Mouse (Mus musculus) cerebellum, adult 2 months (tissue): ENCODE measurements at regions not wholly inside any gene's neighbourhood (a gene's known extent, or its start where the extent isn't known, plus 50 kb on each side); places are given as distances from the start of the nearest gene placed in this dataset.

Experiments used
- DNase-seq, 2 experiments: peaks; one replicate each; pipeline ENCODE4 v3.0.0; 2021
- H3K27ac ChIP-seq: fragments of 200-500 bp; 2 replicates; pipeline ENCODE4 v1.5.1; 2012; ENCODE audit warnings: low read length, control low read depth, inconsistent platforms; ENCODE audit not compliant: insufficient read depth
- H3K27me3 ChIP-seq: fragments of 200-500 bp; 2 replicates; pipeline ENCODE4 v1.6.1; 2012; ENCODE audit warnings: inconsistent platforms, mild to moderate bottlenecking, low read length, moderate library complexity; ENCODE audit not compliant: control insufficient read depth, insufficient read depth
- H3K4me1 ChIP-seq: fragments of 200-500 bp; 2 replicates; pipeline ENCODE4 v1.6.1; 2011; ENCODE audit warnings: low read length; ENCODE audit not compliant: control insufficient read depth, insufficient read depth
- H3K4me3 ChIP-seq: fragments of 200-500 bp; replicated peaks from 2 replicates; pipeline ENCODE3; 2011; ENCODE audit warnings: mild to moderate bottlenecking, low read depth, low read length, control low read depth; ENCODE audit not compliant: insufficient read depth
- CTCF ChIP-seq: fragments of 200-500 bp; IDR thresholded peaks from 2 replicates; pipeline ENCODE4 v1.5.1; 2011; ENCODE audit warnings: low read depth, mild to moderate bottlenecking, control low read depth, low read length, moderate library complexity, borderline replicate concordance; ENCODE audit not compliant: insufficient read depth
- POLR2A ChIP-seq: fragments of 200-500 bp; IDR thresholded peaks from 2 replicates; pipeline ENCODE4 v1.6.1; 2011; ENCODE audit warnings: low read length, control low read depth, borderline replicate concordance; ENCODE audit not compliant: insufficient read depth
- WGBS: fragments of 180-500 bp; shearing (Covaris S2); methylation state at CpG from one replicate; pipeline ENCODE4 v1.1.7; 2018; 5-methylcytosine and 5-hydroxymethylcytosine counted together

DNA sequence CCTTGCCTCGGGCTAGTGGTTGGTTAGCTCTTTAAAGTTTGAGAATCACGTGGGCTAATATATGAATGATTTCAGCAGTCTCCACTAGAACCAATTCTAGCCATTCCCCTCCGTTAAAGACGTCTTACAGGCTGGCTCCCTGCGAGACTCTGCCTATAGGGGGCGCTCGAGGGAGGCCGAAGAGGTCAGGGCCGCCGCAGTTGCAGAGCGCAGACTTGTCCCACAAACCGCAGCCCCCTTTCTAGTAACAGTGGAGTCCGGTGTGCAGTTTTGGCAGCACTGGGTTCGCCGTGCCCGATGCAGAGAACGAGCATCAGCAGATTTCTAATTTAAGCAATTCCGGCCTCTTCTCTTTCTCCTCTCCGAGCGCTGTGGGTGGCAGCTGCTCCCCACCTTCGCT, 52.6 kb upstream of the Cpsf6 start:
- WGBS, result 9% methylated on average over 21 of the region's 21 CpGs
- peak overlapping the region; percentile 42 for H3K4me3 ChIP-seq
- peak; percentile 58 to 71 for DNase-seq
- H3K27ac ChIP-seq, result no peak overlapping the region
- H3K27me3 ChIP-seq, result no peaks in the 10 kb centered on the region
- no peak for TF ChIP-seq POLR2A
- TF ChIP-seq CTCF, result peak; percentile 61; the same call in 1 of the 2 replicates
- peaks cover 2% of the 10 kb centered on the region; the same call in 1 of the 2 replicates for H3K4me1 ChIP-seq

DNA sequence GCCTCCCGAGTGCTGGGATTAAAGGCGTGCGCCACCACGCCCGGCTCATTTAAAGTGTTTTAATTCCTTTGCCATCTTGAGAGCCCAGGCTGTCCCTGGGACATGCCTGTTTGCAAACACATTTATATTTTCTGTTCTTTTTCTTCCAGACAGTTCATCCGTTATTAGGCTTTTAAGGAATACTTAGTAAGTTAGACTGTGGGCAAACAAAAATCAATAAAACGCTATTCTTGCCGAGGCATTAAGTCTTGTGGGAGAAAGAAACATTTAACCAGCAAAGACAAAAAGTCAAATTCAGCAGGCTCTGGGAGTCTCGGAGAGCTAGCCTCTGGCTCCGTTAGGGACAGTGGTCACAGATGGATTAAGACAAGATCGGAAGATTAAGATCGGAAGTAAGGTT, 52.0 kb upstream of the Cpsf6 start:
- H3K27me3 ChIP-seq, result no peaks in the 10 kb centered on the region
- WGBS, result 82% methylated on average over 12 of the region's 12 CpGs
- no peak overlapping the region for H3K4me3 ChIP-seq
- no peak overlapping the region for H3K27ac ChIP-seq
- DNase-seq, result no peak
- H3K4me1 ChIP-seq, result peaks cover 2% of the 10 kb centered on the region; the same call in 1 of the 2 replicates
- no peak for TF ChIP-seq POLR2A
- no peak for TF ChIP-seq CTCF

GRCm38 (mm10) chr10:117431086-117431619, 51.3 kb upstream of the Cpsf6 start:
- DNase-seq, result no peak
- WGBS, result 94% methylated on average over 3 of the region's 3 CpGs
- Histone ChIP-seq H3K27me3 (no peaks in the 10 kb centered on the region), H3K27ac (no peak overlapping the region), H3K4me1 (peaks cover 2% of the 10 kb centered on the region; the same call in 1 of the 2 replicates), H3K4me3 (no peak overlapping the region)
- TF ChIP-seq POLR2A (no peak), CTCF (no peak)

DNA sequence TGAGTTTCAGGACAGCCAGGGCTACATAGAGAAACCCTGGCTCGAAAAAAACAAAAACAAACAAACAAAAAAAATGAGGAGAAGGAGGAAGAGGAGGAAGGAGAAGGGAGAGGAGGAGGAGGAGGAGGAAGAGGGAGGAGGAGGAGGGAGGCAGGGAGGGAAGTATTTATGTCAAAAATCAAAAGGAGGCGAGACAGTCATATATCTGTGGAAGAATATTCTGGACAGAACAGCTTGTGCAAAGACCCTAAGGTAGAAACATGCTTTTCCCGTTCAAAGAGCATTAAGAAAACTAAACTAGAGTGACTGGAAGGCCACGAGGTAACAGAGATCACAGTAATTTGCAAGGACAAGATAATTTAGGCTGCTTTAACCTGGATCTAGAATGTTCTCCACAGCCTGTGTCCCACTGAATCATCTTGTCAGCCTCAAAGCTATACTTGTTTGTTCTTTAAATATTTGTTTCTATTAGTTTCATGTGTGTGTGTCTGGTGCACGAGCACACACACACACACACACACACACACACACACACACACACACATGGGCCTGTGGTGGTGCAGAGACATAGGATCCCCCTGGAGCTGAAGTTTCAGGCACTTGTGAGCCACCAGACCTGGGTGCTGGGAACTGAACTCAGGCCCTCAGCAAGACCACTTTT, 50.5 kb upstream of the Cpsf6 start:
- Histone ChIP-seq H3K4me3 (no peak overlapping the region), H3K27ac (no peak overlapping the region), H3K27me3 (no peaks in the 10 kb centered on the region), H3K4me1 (peaks cover 2% of the 10 kb centered on the region; the same call in 1 of the 2 replicates)
- no peak for DNase-seq
- TF ChIP-seq POLR2A, result no peak
- TF ChIP-seq CTCF, result no peak
- WGBS, result 86% methylated on average over 5 of the region's 5 CpGs

- Histone ChIP-seq H3K27ac (no peak overlapping the region), H3K4me1 (peaks cover 2% of the 10 kb centered on the region; the same call in 1 of the 2 replicates), H3K4me3 (no peak overlapping the region), H3K27me3 (no peaks in the 10 kb centered on the region)
- TF ChIP-seq POLR2A, result no peak
- no peak for TF ChIP-seq CTCF
- WGBS, result 94% methylated on average over 19 of the region's 19 CpGs
- no peak for DNase-seq
Observed at GRCm38 (mm10) chr10:117429459-117430183, 49.8 kb upstream of the Cpsf6 start.
